Comparison of ENCODE assay signal across 22 mouse cellular contexts in the genomic region with DNA sequence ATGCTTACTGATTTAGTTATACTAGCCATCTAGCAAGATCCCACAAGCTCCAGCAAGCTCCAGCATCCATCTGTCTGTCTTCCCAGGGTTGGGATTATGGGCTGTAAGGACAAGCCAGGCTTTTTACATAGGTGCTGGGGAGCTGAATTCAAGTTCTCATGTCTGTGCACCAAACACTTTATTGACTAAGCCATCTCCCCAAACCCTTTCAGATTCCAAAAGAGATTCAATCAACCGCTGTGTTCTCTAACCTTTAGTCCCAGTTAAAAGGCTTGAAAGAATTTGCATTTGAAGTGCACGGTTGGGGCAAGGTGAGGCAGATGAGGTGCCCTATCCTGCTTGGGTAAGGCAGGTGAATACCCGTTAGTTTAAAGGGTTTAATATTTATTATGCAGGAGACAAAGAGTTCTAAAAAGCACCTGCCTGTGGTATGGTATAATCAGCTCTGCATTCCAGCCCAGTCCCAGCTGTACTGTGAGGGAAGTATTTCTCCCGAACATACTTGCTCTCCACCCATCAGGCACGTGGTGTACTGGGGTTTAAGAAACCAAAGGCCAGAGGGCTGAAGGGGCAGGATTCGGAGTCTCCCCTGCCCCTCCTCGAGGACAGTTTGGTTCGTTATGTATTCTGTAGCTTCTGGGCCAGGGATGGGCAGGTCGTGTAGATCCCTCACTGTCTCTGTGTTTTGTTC.
"Had no signal": no experiment of that assay in that cellular context is flagged by ENCODE, and none has a peak within 500 bp of the region (broad histone marks: within the 10 kb centered on the region; RNA-seq: fewer than 3 reads in every experiment).

No protein-coding gene starts in this region.

- H3K4me3 ChIP-seq: layer of hippocampus, adult 2 months; limb, embryonic 10.5 days; limb, embryonic 13.5 days; liver, embryonic 12.5 days; liver, embryonic 15.5 days; lung, embryonic 15.5 days; megakaryocyte, embryonic 14.5 days; midbrain, embryonic 10.5 days; midbrain, embryonic 15.5 days; neural tube, embryonic 13.5 days had no signal

- H3K4me1 ChIP-seq: limb, embryonic 13.5 days; liver, embryonic 12.5 days; liver, embryonic 15.5 days; lung, embryonic 15.5 days; neural tube, embryonic 13.5 days had no signal

- H3K27me3 ChIP-seq: limb, embryonic 13.5 days; liver, embryonic 12.5 days; liver, embryonic 15.5 days; lung, embryonic 15.5 days; midbrain, embryonic 15.5 days; neural tube, embryonic 13.5 days had no signal

- H3K36me3 ChIP-seq: limb, embryonic 10.5 days; limb, embryonic 13.5 days; liver, embryonic 12.5 days; liver, embryonic 15.5 days; lung, embryonic 15.5 days; midbrain, embryonic 10.5 days; midbrain, embryonic 15.5 days; neural tube, embryonic 13.5 days had no signal

- H3K9ac ChIP-seq: limb, embryonic 13.5 days; liver, embryonic 12.5 days; liver, embryonic 15.5 days; lung, embryonic 15.5 days; midbrain, embryonic 15.5 days; neural tube, embryonic 13.5 days had no signal

- DNase-seq: kidney, postnatal 25 days; layer of hippocampus, adult 9-11 months; liver; lung, adult 18-20 months; lung, postnatal 10 days; lung, postnatal 36 days; retina, postnatal 1 day; right cerebral cortex, postnatal 25 days; spleen, adult 18-20 months; thymus, adult 18-20 months; thymus, postnatal 36 days had no signal

- H3K9me3 ChIP-seq: limb, embryonic 10.5 days; limb, embryonic 13.5 days; liver, embryonic 12.5 days; liver, embryonic 15.5 days; lung, embryonic 15.5 days; midbrain, embryonic 10.5 days; midbrain, embryonic 15.5 days; neural tube, embryonic 13.5 days had no signal

- H3K4me2 ChIP-seq: limb, embryonic 13.5 days; liver, embryonic 12.5 days; liver, embryonic 15.5 days; lung, embryonic 15.5 days; midbrain, embryonic 15.5 days; neural tube, embryonic 13.5 days had no signal

- H3K27ac ChIP-seq: kidney, postnatal 0 days; layer of hippocampus, adult 2 months; limb, embryonic 10.5 days; limb, embryonic 13.5 days; liver, embryonic 12.5 days; liver, embryonic 15.5 days; lung, embryonic 15.5 days; midbrain, embryonic 10.5 days; midbrain, embryonic 15.5 days; neural tube, embryonic 13.5 days had no signal

- ATAC-seq: liver, embryonic 12.5 days; midbrain, embryonic 15.5 days had no signal
